Mouse (Mus musculus) embryonic facial prominence, embryonic 13.5 days (tissue): ENCODE results near the gene Kcnk10. TPM values are rescaled to one million over a fixed set of nuclear protein-coding genes. Genes with fewer than 3 reads are reported as not detected.

ENCODE experiments used
- ATAC-seq: fragments of 200-750 bp; cut with Nextera tagmentation; 2 replicates; pipeline ENCODE4 v1.8.0; 2017; ENCODE audit warnings: low read depth; ENCODE audit not compliant: insufficient number of reproducible peaks, insufficient read depth, low FRiP score, low TSS enrichment
- H3K27ac ChIP-seq: fragments of 300-500 bp; sonication (generic); 2 replicates; pipeline ENCODE4 v1.5.1; 2015; ENCODE audit warnings: moderate library complexity, mild to moderate bottlenecking, inconsistent platforms
- H3K27me3 ChIP-seq: fragments of 300-500 bp; sonication (generic); 2 replicates; pipeline ENCODE4 v1.6.1; 2015; ENCODE audit warnings: mild to moderate bottlenecking, inconsistent platforms
- H3K36me3 ChIP-seq: fragments of 300-500 bp; sonication (generic); 2 replicates; pipeline ENCODE4 v1.6.1; 2015; ENCODE audit warnings: mild to moderate bottlenecking, inconsistent platforms
- H3K4me1 ChIP-seq: fragments of 300-500 bp; sonication (generic); 2 replicates; pipeline ENCODE4 v1.6.1; 2015; ENCODE audit warnings: inconsistent platforms
- H3K4me2 ChIP-seq: fragments of 300-500 bp; sonication (generic); 2 replicates; pipeline ENCODE4 v1.6.1; 2015; ENCODE audit warnings: moderate library complexity, mild to moderate bottlenecking, inconsistent platforms
- H3K4me3 ChIP-seq: fragments of 300-500 bp; sonication (generic); 2 replicates; pipeline ENCODE4 v1.5.1; 2015; ENCODE audit warnings: mild to moderate bottlenecking, inconsistent platforms
- H3K9ac ChIP-seq: fragments of 300-500 bp; sonication (generic); 2 replicates; pipeline ENCODE4 v1.6.1; 2015; ENCODE audit warnings: mild to moderate bottlenecking, inconsistent platforms
- H3K9me3 ChIP-seq: fragments of 300-500 bp; sonication (generic); 2 replicates; pipeline ENCODE4 v1.6.1; 2016; ENCODE audit warnings: inconsistent platforms
- WGBS: fragments of 180-500 bp; shearing (Covaris S2); methylation state at CpG from one replicate; pipeline ENCODE4 v1.1.7; 2015; ENCODE audit warnings: mixed read lengths; 5-methylcytosine and 5-hydroxymethylcytosine counted together
- polyA plus RNA-seq: library from polyadenylated mRNA; unstranded; fragments of >200 nt; fragmentation: Nextera tagmentation; extraction: Ambion mirVana; gene quantifications from 2 replicates; pipeline ENCODE4 v1.2.1, GENCODE M21; 2015

Kcnk10 gene
- polyA plus RNA-seq, 1 experiment from 2014 or later = 1.5 TPM

DNA sequence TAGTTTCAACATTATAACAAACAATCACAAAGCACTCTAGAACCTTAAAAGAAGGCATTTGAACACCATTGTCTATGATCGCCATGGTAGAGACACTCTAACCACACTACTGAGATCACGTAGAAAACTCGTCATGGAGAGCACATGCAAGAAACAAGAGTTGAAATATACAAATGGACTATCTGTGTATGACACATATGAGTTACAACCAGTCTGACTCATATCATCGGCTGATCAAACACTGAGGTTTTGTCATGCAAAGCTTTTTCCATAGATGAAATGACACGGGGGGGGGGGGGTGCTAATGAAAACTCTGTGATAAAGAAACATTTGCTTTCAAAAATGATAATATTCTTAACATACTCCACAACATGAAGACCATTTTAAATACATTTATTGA is 133.2 kb downstream of the Kcnk10 start:
- H3K9ac ChIP-seq = no peak overlapping the region

DNA sequence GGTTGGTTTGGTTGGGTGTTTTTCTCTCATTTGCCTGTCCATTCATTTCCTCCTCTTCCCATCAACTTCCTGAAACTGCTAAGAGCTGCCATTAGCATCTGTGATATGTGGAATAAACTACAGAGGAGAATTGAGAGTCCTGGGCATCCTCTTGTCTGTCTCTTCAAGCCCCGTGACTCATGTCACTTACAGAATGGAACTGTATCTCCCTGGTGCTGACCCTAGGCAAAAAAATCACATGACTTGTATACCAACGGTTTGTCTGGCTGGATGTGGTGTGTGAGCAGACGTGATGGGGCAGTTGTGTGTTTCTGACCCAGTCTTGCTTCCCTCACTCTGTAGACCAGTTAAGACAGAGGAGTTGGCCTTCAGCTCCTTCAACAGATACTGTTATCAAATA is 134.4 kb downstream of the Kcnk10 start:
- Histone ChIP-seq H3K36me3 (no peaks in the 10 kb centered on the region), H3K4me2 (no peak overlapping the region), H3K27me3 (no peaks in the 10 kb centered on the region), H3K9ac (no peak overlapping the region), H3K9me3 (no peaks in the 10 kb centered on the region), H3K4me3 (no peak overlapping the region), H3K4me1 (no peaks in the 10 kb centered on the region; the same call in 1 of the 2 replicates), H3K27ac (no peak overlapping the region)
- ATAC-seq = no peak
- WGBS = 88% methylated on average over 3 of the region's 3 CpGs

More for the DNA sequence above, 133.2 kb downstream of the Kcnk10 start:
- no peak for ATAC-seq
- no peaks in the 10 kb centered on the region for H3K9me3 ChIP-seq
- 85% methylated on average over 5 of the region's 5 CpGs for WGBS
- H3K4me1 ChIP-seq = no peaks in the 10 kb centered on the region; the same call in 1 of the 2 replicates
- H3K27ac ChIP-seq = no peak overlapping the region
- no peak overlapping the region for H3K4me3 ChIP-seq
- H3K4me2 ChIP-seq = no peak overlapping the region
- H3K36me3 ChIP-seq = no peaks in the 10 kb centered on the region
- H3K27me3 ChIP-seq = no peaks in the 10 kb centered on the region

DNA sequence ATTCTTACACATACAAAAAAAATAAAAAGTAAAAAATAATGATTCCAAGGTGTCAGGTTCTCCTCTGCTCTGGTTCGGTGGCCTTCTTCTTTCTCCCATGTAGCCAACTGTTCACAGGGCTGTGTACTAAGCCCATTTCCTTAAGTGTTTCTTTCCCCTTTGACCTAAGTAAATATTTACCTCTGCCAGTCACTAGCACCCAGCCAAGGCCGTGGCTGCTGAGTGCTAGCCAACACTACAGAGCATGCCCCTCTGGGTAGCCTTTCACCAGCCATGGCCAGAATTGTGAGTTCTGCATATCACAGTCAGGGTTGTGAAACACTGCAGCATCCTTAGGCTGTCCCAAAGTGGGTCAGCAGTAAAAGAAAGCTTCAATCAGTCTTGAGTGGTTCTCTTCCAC is 140.0 kb downstream of the Kcnk10 start:
- no peak overlapping the region for H3K4me2 ChIP-seq
- no peak overlapping the region for H3K27ac ChIP-seq
- H3K9ac ChIP-seq = no peak overlapping the region
- H3K4me3 ChIP-seq = no peak overlapping the region
- H3K36me3 ChIP-seq = no peaks in the 10 kb centered on the region
- WGBS = 63% methylated on average over 2 of the region's 2 CpGs
- no peaks in the 10 kb centered on the region for H3K27me3 ChIP-seq
- no peaks in the 10 kb centered on the region for H3K4me1 ChIP-seq
- ATAC-seq = no peak
- H3K9me3 ChIP-seq = no peaks in the 10 kb centered on the region

DNA sequence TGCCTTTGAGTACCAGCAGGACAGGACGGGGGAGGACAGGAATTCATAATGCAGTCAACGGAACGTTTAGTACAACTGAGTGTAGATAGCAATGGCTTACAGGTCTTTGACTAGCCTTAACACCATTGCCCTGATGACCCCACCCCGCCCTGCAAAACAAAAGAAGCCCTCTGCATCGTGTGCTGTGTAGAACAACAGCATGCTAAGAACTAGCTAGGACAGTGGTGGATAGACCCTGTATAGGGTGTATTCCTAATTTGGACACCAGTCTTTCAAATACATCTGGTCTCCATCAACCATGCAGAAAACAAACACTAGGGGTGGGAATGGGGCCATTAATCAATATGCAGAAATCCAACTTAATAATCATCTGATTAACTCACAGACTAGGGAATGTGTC is 147.4 kb downstream of the Kcnk10 start:
- no peak overlapping the region for H3K4me3 ChIP-seq
- no peak overlapping the region for H3K9ac ChIP-seq
- no peak for ATAC-seq
- H3K27ac ChIP-seq = no peak overlapping the region
- no peaks in the 10 kb centered on the region for H3K36me3 ChIP-seq
- WGBS = 87% methylated on average over 5 of the region's 5 CpGs
- no peaks in the 10 kb centered on the region for H3K9me3 ChIP-seq
- no peaks in the 10 kb centered on the region for H3K27me3 ChIP-seq
- H3K4me2 ChIP-seq = no peak overlapping the region
- H3K4me1 ChIP-seq = peaks cover 4% of the 10 kb centered on the region; the same call in 1 of the 2 replicates

DNA sequence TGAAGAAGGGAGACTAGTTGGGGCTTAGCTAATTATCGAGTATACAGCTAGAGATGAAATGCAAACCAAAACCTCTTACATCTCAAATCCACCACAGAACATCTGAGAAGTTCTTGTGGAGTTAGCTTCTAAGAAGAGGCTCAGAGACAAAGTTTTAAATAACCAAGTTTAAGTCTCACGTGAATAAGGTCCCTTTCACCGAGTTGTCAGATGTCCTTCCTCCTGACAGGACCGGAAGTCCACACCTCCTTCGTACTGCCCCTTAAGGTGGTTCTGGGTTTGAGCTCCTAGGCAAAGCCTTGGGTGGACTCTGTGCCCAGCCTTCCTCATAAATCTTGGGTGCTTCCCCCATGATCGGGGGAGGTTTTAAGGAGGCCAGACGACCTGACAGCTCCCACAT is 156.8 kb downstream of the Kcnk10 start:
- ATAC-seq = no peak
- 81% methylated on average over 7 of the region's 7 CpGs for WGBS
- Histone ChIP-seq H3K27me3 (no peaks in the 10 kb centered on the region), H3K4me3 (no peak overlapping the region), H3K4me1 (no peaks in the 10 kb centered on the region), H3K9ac (no peak overlapping the region), H3K9me3 (no peaks in the 10 kb centered on the region), H3K4me2 (no peak overlapping the region), H3K36me3 (no peaks in the 10 kb centered on the region), H3K27ac (no peak overlapping the region)

DNA sequence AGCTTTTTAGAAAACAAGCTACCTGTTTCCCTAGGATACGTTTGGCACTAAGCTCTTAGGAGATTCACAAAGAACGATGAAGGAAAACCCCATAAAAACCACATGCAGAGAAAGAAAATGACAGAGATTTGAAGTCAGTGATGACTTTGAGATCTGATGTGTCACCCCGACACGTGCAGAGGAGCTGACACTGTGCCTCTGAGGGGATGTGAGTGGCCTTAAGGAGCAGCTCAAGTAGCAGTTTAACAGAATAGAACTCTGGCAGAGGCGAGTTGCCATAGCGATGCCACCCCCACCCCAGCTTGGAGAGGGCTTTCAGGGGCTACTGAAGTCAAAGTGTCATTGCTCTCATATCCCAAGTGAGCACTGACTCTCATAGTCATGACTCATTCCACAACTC is 158.3 kb downstream of the Kcnk10 start:
- Histone ChIP-seq H3K4me1 (no peaks in the 10 kb centered on the region), H3K36me3 (no peaks in the 10 kb centered on the region), H3K4me3 (no peak overlapping the region), H3K27ac (no peak overlapping the region), H3K4me2 (no peak overlapping the region), H3K9me3 (no peaks in the 10 kb centered on the region), H3K27me3 (no peaks in the 10 kb centered on the region), H3K9ac (no peak overlapping the region)
- 73% methylated on average over 6 of the region's 6 CpGs for WGBS
- no peak for ATAC-seq

DNA sequence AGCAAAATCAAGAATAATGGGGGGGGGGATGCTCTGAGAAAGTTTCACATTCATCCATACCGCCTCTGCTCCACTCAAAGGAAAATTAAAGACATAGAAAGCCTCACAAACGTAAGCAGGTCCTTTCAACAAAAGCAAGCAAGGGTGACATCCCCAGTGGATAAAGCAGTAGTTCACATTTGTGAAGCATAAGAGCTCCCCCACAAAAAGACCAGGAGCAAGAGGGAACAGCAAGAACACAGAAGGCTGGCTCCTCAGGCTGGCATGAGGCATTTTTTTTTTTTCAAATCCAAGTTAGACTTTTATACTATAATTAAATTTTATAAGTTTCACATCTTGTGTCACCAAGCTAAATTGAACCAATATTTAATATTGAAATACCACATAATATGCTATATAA is 168.5 kb downstream of the Kcnk10 start:
- no peak overlapping the region for H3K4me2 ChIP-seq
- no peak for ATAC-seq
- 57% methylated on average over 2 of the region's 2 CpGs for WGBS
- no peaks in the 10 kb centered on the region for H3K9me3 ChIP-seq
- no peaks in the 10 kb centered on the region for H3K4me1 ChIP-seq
- no peaks in the 10 kb centered on the region for H3K36me3 ChIP-seq
- H3K27ac ChIP-seq = no peak overlapping the region
- H3K4me3 ChIP-seq = no peak overlapping the region
- H3K9ac ChIP-seq = no peak overlapping the region
- H3K27me3 ChIP-seq = no peaks in the 10 kb centered on the region

DNA sequence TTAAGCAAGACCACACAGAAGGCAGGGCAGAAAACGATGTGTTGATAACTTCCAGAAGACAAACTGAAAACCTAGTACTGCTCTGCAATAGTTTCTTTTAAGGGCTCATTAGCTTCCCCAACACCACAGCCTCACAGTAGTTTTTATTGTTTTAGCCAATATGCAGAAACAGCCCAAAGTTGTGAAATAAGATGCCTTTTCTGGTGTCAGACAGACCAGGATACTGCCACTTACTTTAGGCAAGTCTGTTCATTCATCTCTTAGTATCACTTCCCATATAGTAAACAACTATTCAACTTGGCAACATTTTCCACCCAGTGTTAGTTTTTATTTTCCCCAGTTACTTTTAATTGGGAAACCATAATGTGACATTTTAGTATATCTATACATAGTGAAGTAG is 171.5 kb downstream of the Kcnk10 start:
- Histone ChIP-seq H3K4me3 (no peak overlapping the region), H3K9ac (no peak overlapping the region), H3K27ac (no peak overlapping the region), H3K4me2 (no peak overlapping the region), H3K36me3 (no peaks in the 10 kb centered on the region), H3K9me3 (no peaks in the 10 kb centered on the region), H3K4me1 (no peaks in the 10 kb centered on the region), H3K27me3 (no peaks in the 10 kb centered on the region)
- WGBS = 24% methylated on average over 1 of the region's 1 CpGs
- ATAC-seq = no peak

DNA sequence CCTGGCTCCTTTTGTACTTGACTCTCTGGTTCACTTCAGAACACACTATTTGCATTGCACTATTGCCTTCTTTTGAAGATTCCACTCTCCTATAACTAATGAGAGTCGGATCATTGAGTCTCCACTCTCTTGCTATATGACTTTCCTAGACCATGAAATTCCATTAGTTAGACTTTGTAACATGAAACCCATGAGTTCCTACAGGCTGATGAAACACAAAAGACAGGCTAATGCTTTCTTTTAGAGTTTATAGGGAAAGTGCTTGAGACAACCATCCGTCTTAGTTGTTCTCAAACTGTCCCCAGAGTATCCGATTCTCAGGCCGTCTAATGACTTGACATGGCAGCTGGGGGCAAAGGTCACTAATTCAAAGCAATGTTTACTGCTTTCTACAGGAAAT is 172.0 kb downstream of the Kcnk10 start:
- H3K27ac ChIP-seq = no peak overlapping the region
- H3K36me3 ChIP-seq = no peaks in the 10 kb centered on the region
- H3K9ac ChIP-seq = no peak overlapping the region
- WGBS = 11% methylated on average over 4 of the region's 4 CpGs
- H3K4me3 ChIP-seq = no peak overlapping the region
- H3K27me3 ChIP-seq = no peaks in the 10 kb centered on the region
- no peak overlapping the region for H3K4me2 ChIP-seq
- no peak for ATAC-seq
- no peaks in the 10 kb centered on the region for H3K9me3 ChIP-seq
- H3K4me1 ChIP-seq = no peaks in the 10 kb centered on the region

DNA sequence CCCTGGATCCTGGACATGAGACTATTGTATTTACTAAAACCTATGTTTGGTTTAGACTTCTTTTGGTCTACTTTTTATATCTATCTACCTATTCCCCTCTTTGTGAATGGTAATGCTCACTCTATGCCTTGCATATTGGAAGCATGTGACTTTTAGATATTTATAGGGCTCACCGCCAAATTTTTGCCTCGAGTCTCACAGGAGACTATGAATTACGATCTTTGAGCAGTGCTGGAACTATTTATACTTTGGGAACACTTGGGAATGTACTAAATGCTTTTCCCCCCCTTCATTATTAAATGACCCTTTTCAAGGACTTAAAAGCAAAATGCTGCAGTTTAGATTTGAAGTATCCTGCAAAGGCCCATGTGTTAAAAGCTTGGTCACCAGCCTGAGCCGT is 181.5 kb downstream of the Kcnk10 start:
- Histone ChIP-seq H3K4me2 (no peak overlapping the region), H3K4me3 (no peak overlapping the region), H3K4me1 (no peaks in the 10 kb centered on the region), H3K36me3 (no peaks in the 10 kb centered on the region), H3K9ac (no peak overlapping the region), H3K9me3 (no peaks in the 10 kb centered on the region), H3K27ac (no peak overlapping the region), H3K27me3 (no peaks in the 10 kb centered on the region)
- WGBS = 60% methylated on average over 4 of the region's 4 CpGs
- ATAC-seq = no peak

DNA sequence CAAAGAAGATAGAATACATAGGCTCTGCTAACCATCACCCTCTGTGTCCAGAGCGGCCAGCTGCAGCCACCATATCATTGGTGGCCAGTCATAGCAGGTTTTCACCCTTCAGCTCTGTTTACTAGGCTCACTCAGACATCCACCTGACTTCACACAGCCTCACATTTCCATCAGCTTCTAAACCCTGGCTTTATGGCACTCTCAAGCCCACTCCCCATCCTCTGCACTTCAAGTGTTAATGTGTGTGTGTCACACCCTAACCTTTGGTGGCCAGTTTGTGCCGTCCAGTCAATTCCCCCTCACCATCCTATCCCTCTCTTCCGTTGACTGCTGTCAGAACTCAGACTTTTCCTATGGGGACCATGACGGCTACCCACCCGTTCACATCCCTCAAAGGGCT is 184.0 kb downstream of the Kcnk10 start:
- no peak for ATAC-seq
- WGBS = 89% methylated on average over 5 of the region's 5 CpGs
- H3K4me1 ChIP-seq = no peaks in the 10 kb centered on the region

DNA sequence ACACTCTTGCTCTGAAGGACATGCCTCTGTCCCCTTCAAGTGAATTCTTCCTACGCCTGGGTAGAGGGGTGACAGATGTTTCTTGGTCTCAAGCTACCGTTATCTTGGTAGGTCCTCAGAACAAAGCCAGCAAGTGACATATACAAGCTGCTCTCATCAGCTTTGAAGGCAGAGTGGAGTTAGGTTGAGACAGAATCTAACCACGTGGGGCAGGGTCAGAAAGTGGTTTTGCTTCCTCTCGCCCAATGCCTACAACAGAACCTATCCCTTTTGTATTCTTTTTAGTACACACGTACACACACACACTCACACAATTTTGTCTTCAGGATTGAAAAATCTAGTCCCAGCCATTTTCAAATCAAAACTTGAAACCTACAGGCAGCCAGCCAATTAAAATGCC is 186.8 kb downstream of the Kcnk10 start:
- Histone ChIP-seq H3K27ac (no peak overlapping the region), H3K9ac (no peak overlapping the region), H3K4me3 (no peak overlapping the region), H3K4me1 (no peaks in the 10 kb centered on the region), H3K9me3 (no peaks in the 10 kb centered on the region), H3K36me3 (no peaks in the 10 kb centered on the region), H3K4me2 (no peak overlapping the region), H3K27me3 (no peaks in the 10 kb centered on the region)
- 75% methylated on average over 5 of the region's 5 CpGs for WGBS
- ATAC-seq = no peak

More for the DNA sequence above, 184.0 kb downstream of the Kcnk10 start:
- Histone ChIP-seq H3K27ac (no peak overlapping the region), H3K9ac (no peak overlapping the region), H3K36me3 (no peaks in the 10 kb centered on the region), H3K27me3 (no peaks in the 10 kb centered on the region), H3K4me3 (no peak overlapping the region), H3K4me2 (no peak overlapping the region), H3K9me3 (no peaks in the 10 kb centered on the region)

DNA sequence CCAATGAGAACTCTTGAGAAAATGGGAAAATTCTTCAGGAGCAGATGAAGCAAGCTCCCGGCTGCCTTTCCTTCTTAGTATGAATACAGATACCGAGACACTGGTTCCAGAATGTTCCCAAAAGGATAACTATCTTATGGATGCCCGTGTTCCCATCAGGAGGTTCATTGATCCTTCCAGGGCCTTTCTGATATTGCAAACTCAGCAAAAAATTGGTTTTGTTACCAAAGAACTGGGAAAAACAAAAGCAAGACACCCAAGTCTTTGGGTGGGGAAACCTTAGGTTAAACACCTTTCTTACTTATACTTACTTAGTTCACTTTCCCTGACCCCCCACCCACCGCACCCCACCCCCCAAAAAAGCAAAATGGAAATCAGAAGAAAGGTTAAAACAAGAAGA is 188.5 kb downstream of the Kcnk10 start:
- Histone ChIP-seq H3K9ac (no peak overlapping the region), H3K27ac (no peak overlapping the region), H3K9me3 (no peaks in the 10 kb centered on the region), H3K4me1 (no peaks in the 10 kb centered on the region), H3K27me3 (no peaks in the 10 kb centered on the region), H3K4me3 (no peak overlapping the region), H3K36me3 (no peaks in the 10 kb centered on the region), H3K4me2 (no peak overlapping the region)
- 89% methylated on average over 4 of the region's 4 CpGs for WGBS
- no peak for ATAC-seq
